Mouse (Mus musculus) cerebellum, adult 9-10 months (tissue): ENCODE measurements around the gene Gm14085.
A peak's percentile ranks its signal among the peaks of the same experiment; 100 is the strongest.

Experiments
- DNase-seq: peaks from one replicate; pipeline ENCODE4 v3.0.0; 2022

Gm14085 gene

GRCm38 (mm10) chr2:122561221-122561620 lies 76.5 kb downstream of the Gm14085 start:
- DNase-seq = no peak

DNA sequence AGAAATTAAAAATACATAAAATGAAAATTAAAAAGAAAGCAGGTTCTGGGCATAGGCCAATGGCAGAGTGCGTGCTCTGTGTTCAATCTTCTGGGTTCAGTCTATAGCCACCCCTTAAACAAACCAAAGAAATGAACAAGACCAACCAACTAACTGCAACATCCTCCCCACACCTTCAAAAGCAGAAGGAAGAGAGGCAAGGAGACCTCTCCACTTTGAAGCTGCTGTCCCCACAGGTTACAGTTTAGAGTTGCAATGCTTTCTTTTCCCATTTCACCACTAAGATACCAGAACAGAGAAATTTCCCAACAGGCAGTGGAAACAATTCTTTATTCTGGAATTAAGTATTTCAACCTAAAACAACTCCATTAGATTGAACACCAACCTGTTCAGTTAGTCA lies 77.5 kb downstream of the Gm14085 start:
- DNase-seq = no peak

DNA sequence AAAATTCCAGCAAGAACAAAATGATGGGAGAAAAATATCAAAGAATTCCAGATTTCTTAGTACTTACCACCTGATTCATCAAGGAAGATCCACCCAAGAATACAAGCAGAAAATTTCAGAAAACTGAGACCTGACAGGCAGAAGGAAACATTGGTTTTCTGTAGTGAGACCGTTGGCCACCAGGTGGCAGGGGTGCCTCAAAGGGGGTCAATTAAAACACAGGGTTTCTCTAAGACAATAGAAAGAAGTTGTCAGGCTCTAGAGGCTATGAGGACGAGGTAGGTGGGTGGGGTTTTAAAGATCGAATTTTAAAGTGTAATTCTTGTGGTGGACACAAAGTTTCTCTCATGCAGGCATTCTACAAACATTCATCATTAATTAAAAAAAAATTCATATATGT lies 84.7 kb downstream of the Gm14085 start:
- DNase-seq = peak; percentile 50

DNA sequence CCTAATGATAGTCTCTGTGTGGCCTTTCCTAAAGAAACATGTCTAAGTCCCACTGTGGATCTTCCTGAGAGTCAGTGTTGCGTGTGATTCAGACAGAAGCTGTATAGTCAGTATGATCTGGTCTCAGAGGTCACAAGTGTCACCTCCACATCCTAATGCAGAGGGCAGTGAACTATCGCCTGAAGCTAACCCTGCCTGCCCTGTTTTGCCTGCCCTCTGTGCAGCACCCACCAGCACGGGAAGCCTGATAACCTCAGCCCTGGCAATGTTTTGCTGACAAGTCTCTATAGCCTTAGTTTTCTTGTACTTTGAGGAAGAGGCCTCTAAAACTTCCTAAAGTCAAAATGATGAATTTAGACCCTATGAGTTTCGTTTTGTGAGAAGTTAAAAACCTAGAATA lies 85.7 kb downstream of the Gm14085 start:
- no peak for DNase-seq

DNA sequence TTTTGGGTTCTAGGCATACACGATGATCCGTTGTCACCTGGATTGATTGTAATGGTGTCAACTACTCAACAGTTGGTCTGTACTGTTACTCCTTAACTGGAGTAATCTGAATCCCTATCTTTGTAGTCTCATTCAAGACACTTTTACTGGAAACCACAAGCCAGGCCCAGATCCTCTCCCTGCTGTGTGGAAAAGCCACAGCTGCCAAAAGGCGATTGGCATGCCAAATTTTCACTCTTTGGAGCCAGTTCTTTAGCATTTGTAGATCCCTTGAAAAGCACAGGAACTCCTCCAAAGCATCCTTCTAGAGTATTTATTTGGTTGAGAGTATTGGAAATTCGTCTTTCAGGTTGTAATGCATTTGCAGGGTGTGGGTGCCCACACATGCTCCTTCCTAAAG lies 86.6 kb downstream of the Gm14085 start:
- no peak for DNase-seq

GRCm38 (mm10) chr2:122572438-122572837 lies 87.7 kb downstream of the Gm14085 start:
- no peak for DNase-seq

DNA sequence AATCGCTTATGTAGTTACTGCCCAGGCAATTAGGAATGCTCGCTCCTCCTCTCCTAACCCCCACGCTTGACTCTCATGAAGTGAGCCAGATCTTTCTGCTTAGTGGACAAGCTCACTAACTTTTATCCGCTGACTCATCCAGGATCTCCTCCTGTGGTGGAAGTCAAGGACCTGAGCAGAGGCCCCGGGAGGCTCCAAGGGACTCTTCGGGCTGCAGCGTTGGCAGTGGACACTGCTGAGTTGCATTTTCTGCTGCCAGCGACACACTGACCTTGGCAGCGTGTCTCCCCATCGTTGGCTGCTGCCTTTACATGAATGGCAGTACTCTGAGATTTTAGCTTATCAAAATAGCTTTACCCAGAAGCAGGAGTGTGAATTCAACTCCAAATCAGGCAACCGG lies 90.7 kb downstream of the Gm14085 start:
- DNase-seq = no peak

DNA sequence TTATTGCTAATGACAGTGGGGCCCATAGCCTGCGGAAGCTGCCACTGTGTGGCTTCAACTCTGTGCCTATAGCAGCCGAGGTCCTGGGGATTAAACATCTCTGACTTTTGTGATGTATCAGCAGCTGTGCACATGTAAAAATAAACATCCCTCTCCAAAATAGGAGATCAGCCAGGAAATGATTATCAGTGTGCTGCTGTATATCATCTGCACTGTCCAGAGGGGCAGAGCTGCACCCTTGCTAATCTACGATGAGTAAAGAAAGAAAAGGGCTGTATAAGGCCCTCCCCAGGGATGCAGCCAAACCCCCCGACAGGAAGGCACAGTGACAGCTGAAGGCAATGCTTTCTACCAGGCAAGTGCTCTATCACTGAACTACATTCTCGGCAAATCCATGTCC lies 91.6 kb downstream of the Gm14085 start:
- no peak for DNase-seq

DNA sequence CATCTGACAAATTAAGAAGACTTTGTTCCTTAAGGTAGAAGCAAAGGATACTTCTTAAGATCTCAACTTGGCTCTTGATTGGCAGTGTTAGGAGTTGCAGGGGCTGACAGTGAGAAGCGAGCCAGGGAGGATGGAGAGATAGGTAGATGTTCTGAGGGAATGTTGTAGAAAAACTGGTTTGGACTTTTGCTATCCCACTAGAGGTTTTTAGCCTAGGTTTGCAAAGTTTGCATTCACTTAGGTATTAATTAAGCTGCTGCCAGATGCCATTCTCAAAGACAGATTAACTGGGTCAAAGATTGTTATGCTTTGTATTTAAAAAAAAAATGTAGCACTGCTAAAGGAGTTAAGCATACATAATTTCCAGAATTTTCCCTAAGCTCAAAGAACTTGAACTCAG lies 92.6 kb downstream of the Gm14085 start:
- DNase-seq = no peak
